Mouse (Mus musculus) hindbrain, postnatal 0 days (tissue): ENCODE measurements around the gene Cacng8. TPM values are rescaled to one million over a fixed set of nuclear protein-coding genes. Genes with fewer than 3 reads are reported as not detected.

ENCODE experiments used
- ATAC-seq: fragments of 200-750 bp; cut with Nextera tagmentation; 2 replicates; pipeline ENCODE4 v1.8.0; 2017; ENCODE audit warnings: mild to moderate bottlenecking, moderate TSS enrichment, moderate library complexity
- DNase-seq: peaks from one replicate; pipeline ENCODE4 v3.0.0-alpha.2; 2015; ENCODE audit warnings: low spot score
- H3K27ac ChIP-seq: fragments of 300-500 bp; sonication (generic); 2 replicates; pipeline ENCODE4 v1.5.1; 2014; ENCODE audit warnings: mild to moderate bottlenecking
- H3K27me3 ChIP-seq: fragments of 300-500 bp; sonication (generic); 2 replicates; pipeline ENCODE4 v1.6.1; 2014; ENCODE audit warnings: low read length, mixed read lengths; ENCODE audit not compliant: insufficient read depth
- H3K36me3 ChIP-seq: fragments of 300-500 bp; sonication (generic); 2 replicates; pipeline ENCODE4 v1.6.1; 2014; ENCODE audit warnings: low read length, mixed read lengths; ENCODE audit not compliant: insufficient read depth
- H3K4me1 ChIP-seq: fragments of 300-500 bp; sonication (generic); 2 replicates; pipeline ENCODE4 v1.6.1; 2014; ENCODE audit warnings: antibody characterized with exemption, low read length, mixed read lengths; ENCODE audit not compliant: insufficient read depth
- H3K4me2 ChIP-seq: fragments of 300-500 bp; sonication (generic); 2 replicates; pipeline ENCODE4 v1.6.1; 2014; ENCODE audit warnings: low read depth, mild to moderate bottlenecking, low read length, moderate library complexity, mixed read lengths
- H3K4me3 ChIP-seq: fragments of 300-500 bp; sonication (generic); 2 replicates; pipeline ENCODE4 v1.5.1; 2014; ENCODE audit warnings: low read length
- H3K9ac ChIP-seq: fragments of 300-500 bp; sonication (generic); replicated peaks from 2 replicates; pipeline ENCODE4 v1.6.1; 2014; ENCODE audit warnings: mild to moderate bottlenecking, low read length, moderate library complexity, mixed read lengths
- H3K9me3 ChIP-seq: fragments of 300-500 bp; sonication (generic); 2 replicates; pipeline ENCODE4 v1.6.1; 2016; ENCODE audit warnings: low read length, mixed read lengths
- CTCF ChIP-seq: IDR thresholded peaks from 2 replicates; pipeline ENCODE4 v1.5.1; 2016; ENCODE audit warnings: antibody characterized with exemption, control low read depth, low read depth
- WGBS: fragments of 180-500 bp; shearing (Covaris S2); extraction: QIAGEN DNeasy Blood & Tissue Kit; methylation state at CpG from one replicate; pipeline ENCODE4 v1.1.7; 2014; 5-methylcytosine and 5-hydroxymethylcytosine counted together
- polyA plus RNA-seq: library from polyadenylated mRNA; unstranded; fragments of >200 nt; fragmentation: Nextera tagmentation; extraction: Ambion mirVana; gene quantifications from 2 replicates; pipeline ENCODE4 v1.2.1, GENCODE M21; 2015
- total RNA-seq: library from RNA; depleted of rRNA; stranded (reverse); fragments of >200 nt; gene quantifications from 2 replicates; pipeline ENCODE4 v1.2.3, GENCODE M21; 2014; rRNA removed

Cacng8 gene
- total RNA-seq = 36.5 and 49.0 TPM in 2 replicates
- 15.0 and 16.1 TPM in 2 replicates for polyA plus RNA-seq

GRCm38 (mm10) chr7:3390413-3391080 lies at the start of gene Cacng8:
Gene Cacng8 (plus strand): TSS chr7:3390683.
- Histone ChIP-seq H3K4me2 (peak within 1 kb of the TSS; percentile 76), H3K9ac (peak within 1 kb of the TSS; percentile 56), H3K27me3 (no peaks in the 10 kb centered on the region), H3K9me3 (no peaks in the 10 kb centered on the region), H3K36me3 (0 out of 2 replicates have a peak, but pooled peaks cover 3% of the 10 kb centered on the region), H3K4me1 (peaks cover 14% of the 10 kb centered on the region), H3K4me3 (peak within 1 kb of the TSS; percentile 50), H3K27ac (peak within 1 kb of the TSS; percentile 26; the same call in 1 of the 2 replicates)
- DNase-seq (peak; percentile 66), ATAC-seq (peak; percentile 39)
- no peak for TF ChIP-seq CTCF
- 0% methylated on average over 7 of the region's 7 CpGs for WGBS

- DNase-seq = no peak
Observed at GRCm38 (mm10) chr7:3343861-3344260, 46.6 kb upstream of the Cacng8 start.

GRCm38 (mm10) chr7:3345301-3345700 lies 45.2 kb upstream of the Cacng8 start:
- WGBS = 95% methylated on average over 3 of the region's 3 CpGs
- Histone ChIP-seq H3K36me3 (peaks cover 38% of the 10 kb centered on the region), H3K4me1 (no peaks in the 10 kb centered on the region), H3K27me3 (no peaks in the 10 kb centered on the region), H3K4me3 (no peak overlapping the region), H3K27ac (no peak overlapping the region), H3K9ac (no peak overlapping the region), H3K9me3 (no peaks in the 10 kb centered on the region), H3K4me2 (no peak overlapping the region)
- ATAC-seq = no peak
- DNase-seq = no peak
- TF ChIP-seq CTCF = no peak

More at GRCm38 (mm10) chr7:3343861-3344260, 46.6 kb upstream of the Cacng8 start:
- Histone ChIP-seq H3K36me3 (peaks cover 40% of the 10 kb centered on the region), H3K4me2 (no peak overlapping the region), H3K27me3 (no peaks in the 10 kb centered on the region), H3K4me1 (no peaks in the 10 kb centered on the region), H3K4me3 (no peak overlapping the region), H3K27ac (no peak overlapping the region), H3K9ac (no peak overlapping the region), H3K9me3 (no peaks in the 10 kb centered on the region)
- ATAC-seq = no peak
- WGBS = 93% methylated on average over 3 of the region's 3 CpGs
- TF ChIP-seq CTCF = no peak

GRCm38 (mm10) chr7:3347366-3348287 lies 42.9 kb upstream of the Cacng8 start:
- Histone ChIP-seq H3K9ac (no peak overlapping the region), H3K27ac (no peak overlapping the region), H3K36me3 (peaks cover 32% of the 10 kb centered on the region; the same call in 1 of the 2 replicates), H3K4me3 (no peak overlapping the region), H3K4me2 (no peak overlapping the region), H3K27me3 (no peaks in the 10 kb centered on the region), H3K4me1 (no peaks in the 10 kb centered on the region), H3K9me3 (no peaks in the 10 kb centered on the region)
- ATAC-seq (peak; percentile 35), DNase-seq (no peak)
- WGBS = 35% methylated on average over 20 of the region's 20 CpGs
- no peak for TF ChIP-seq CTCF

- Histone ChIP-seq H3K4me1 (no peaks in the 10 kb centered on the region), H3K27me3 (no peaks in the 10 kb centered on the region), H3K36me3 (peaks cover 28% of the 10 kb centered on the region; the same call in 1 of the 2 replicates), H3K4me3 (no peak overlapping the region), H3K4me2 (no peak overlapping the region), H3K27ac (no peak overlapping the region), H3K9ac (no peak overlapping the region), H3K9me3 (no peaks in the 10 kb centered on the region)
- no peak for TF ChIP-seq CTCF
- DNase-seq (no peak), ATAC-seq (no peak)
- 64% methylated on average over 5 of the region's 5 CpGs for WGBS
Observed at GRCm38 (mm10) chr7:3348326-3348725, 42.2 kb upstream of the Cacng8 start.

- 94% methylated on average over 9 of the region's 9 CpGs for WGBS
- peaks cover 28% of the 10 kb centered on the region; the same call in 1 of the 2 replicates for H3K36me3 ChIP-seq
- no peak overlapping the region for H3K9ac ChIP-seq
- no peak overlapping the region for H3K27ac ChIP-seq
- no peaks in the 10 kb centered on the region for H3K27me3 ChIP-seq
- no peaks in the 10 kb centered on the region for H3K9me3 ChIP-seq
- no peak overlapping the region for H3K4me3 ChIP-seq
- no peak for TF ChIP-seq CTCF
- no peak overlapping the region for H3K4me2 ChIP-seq
- no peak for ATAC-seq
- no peaks in the 10 kb centered on the region for H3K4me1 ChIP-seq
- DNase-seq = no peak
Observed at GRCm38 (mm10) chr7:3349775-3350174, 40.7 kb upstream of the Cacng8 start.
